ENCODE assay signal across 36 mouse cellular contexts in the genomic region with DNA sequence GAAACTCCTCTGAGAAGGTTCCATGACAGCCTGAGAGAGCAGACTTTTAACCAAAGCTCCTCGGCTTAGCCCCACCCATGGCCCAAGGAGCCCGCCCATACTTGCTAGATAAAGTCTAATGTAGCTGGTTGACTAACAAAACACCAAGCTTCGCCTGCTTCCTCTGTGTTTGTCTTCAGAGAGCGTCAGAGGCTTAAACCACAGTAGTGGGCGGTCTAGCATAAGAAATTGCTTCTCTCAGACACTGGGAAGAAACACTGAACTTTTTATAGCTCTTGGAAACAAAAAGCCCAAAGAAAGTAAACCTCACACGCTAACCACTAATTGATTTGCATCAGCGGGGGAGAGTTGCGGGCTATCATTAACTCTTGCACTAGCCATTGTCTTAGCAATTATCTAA. TPM values are rescaled to one million over a fixed set of nuclear protein-coding genes. Genes with fewer than 3 reads are reported as not detected.
DNase-seq lines count a peak whose midpoint lies in the region; ATAC-seq lines count a peak whose summit lies in the region.
"Had no signal": no experiment of that assay in that cellular context is flagged by ENCODE, and none has a peak within 500 bp of the region (broad histone marks: within the 10 kb centered on the region; RNA-seq: fewer than 3 reads in every experiment).

No protein-coding gene starts in this region.

- H3K27ac ChIP-seq in embryonic facial prominence, embryonic 13.5 days = no peak overlapping the region
- H3K27ac ChIP-seq in embryonic facial prominence, embryonic 10.5 days (replicated peaks) = no peak overlapping the region
- no peak overlapping the region for H3K27ac ChIP-seq in midbrain, embryonic 13.5 days
- H3K27ac ChIP-seq: embryonic facial prominence, embryonic 15.5 days; forebrain, embryonic 12.5 days; heart, adult 2 months; hindbrain, embryonic 14.5 days; limb, embryonic 13.5 days; midbrain, embryonic 12.5 days had no signal

- WGBS in embryonic facial prominence, embryonic 13.5 days = 63% methylated on average over 8 of the region's 8 CpGs
- WGBS in embryonic facial prominence, embryonic 10.5 days = 72% methylated on average over 8 of the region's 8 CpGs
- WGBS in midbrain, embryonic 13.5 days = 73% methylated on average over 8 of the region's 8 CpGs

- no peak for DNase-seq in embryonic facial prominence, embryonic 10.5 days (ENCODE audit: low spot score)
- peak; percentile 26 to 32 for DNase-seq in right cerebral cortex, adult 2 months (ENCODE audit: low spot score in 2 of 2)
- DNase-seq in right cerebral cortex, postnatal 25 days = no peak
- DNase-seq in yolk sac, embryonic 10.5 days (ENCODE audit: low spot score) = no peak
- DNase-seq in adrenal gland, postnatal 14 days = no peak
- DNase-seq: adrenal gland, adult 8-10 months; cerebellum, adult 11 months; cerebellum, adult 9-10 months; embryo, embryonic 11 days; gastrocnemius, postnatal 36 days; heart, adult 2 months; kidney, adult 9 months; kidney, postnatal 10 days; layer of hippocampus, postnatal 36 days; liver, postnatal 0 days; lung, postnatal 36 days; retina, postnatal 1 day had no signal

- H3K4me1 ChIP-seq in embryonic facial prominence, embryonic 13.5 days = no peaks in the 10 kb centered on the region
- H3K4me1 ChIP-seq in embryonic facial prominence, embryonic 10.5 days = no peaks in the 10 kb centered on the region
- no peaks in the 10 kb centered on the region for H3K4me1 ChIP-seq in midbrain, embryonic 13.5 days (replicated peaks)
- H3K4me1 ChIP-seq: embryonic facial prominence, embryonic 15.5 days; forebrain, embryonic 12.5 days; heart, embryonic 12.5 days; limb, embryonic 13.5 days; megakaryocyte, embryonic 14.5 days; midbrain, embryonic 12.5 days had no signal

- 0 out of 2 replicates have a peak, but pooled peaks have one; percentile 3 for ATAC-seq in embryonic facial prominence, embryonic 13.5 days (ENCODE audit: insufficient number of reproducible peaks, insufficient read depth, low FRiP score, low TSS enrichment, low read depth)
- ATAC-seq in megakaryocyte, adult 5-6 weeks (ENCODE audit: poor library complexity, severe bottlenecking) = peak; percentile 35; the same call in 1 of the 2 replicates
- ATAC-seq in midbrain, embryonic 13.5 days = no peak
- ATAC-seq: intestine, postnatal 0 days; liver, postnatal 0 days had no signal

- no peak overlapping the region for H3K9ac ChIP-seq in embryonic facial prominence, embryonic 13.5 days
- no peak overlapping the region for H3K9ac ChIP-seq in midbrain, embryonic 13.5 days (replicated peaks)
- H3K9ac ChIP-seq: embryonic facial prominence, embryonic 15.5 days; forebrain, embryonic 12.5 days; heart, embryonic 12.5 days; hindbrain, embryonic 14.5 days; limb, embryonic 13.5 days; liver, postnatal 0 days; midbrain, embryonic 12.5 days had no signal

- H3K4me3 ChIP-seq in embryonic facial prominence, embryonic 13.5 days = no peak overlapping the region
- no peak overlapping the region for H3K4me3 ChIP-seq in embryonic facial prominence, embryonic 10.5 days
- H3K4me3 ChIP-seq in midbrain, embryonic 13.5 days (replicated peaks) = no peak overlapping the region
- H3K4me3 ChIP-seq: embryonic facial prominence, embryonic 15.5 days; forebrain, embryonic 12.5 days; heart, adult 2 months; heart, embryonic 12.5 days; limb, embryonic 13.5 days; megakaryocyte, embryonic 14.5 days; midbrain, embryonic 12.5 days had no signal

- no peak overlapping the region for H3K4me2 ChIP-seq in embryonic facial prominence, embryonic 13.5 days
- H3K4me2 ChIP-seq in midbrain, embryonic 13.5 days (replicated peaks) = no peak overlapping the region
- H3K4me2 ChIP-seq: embryonic facial prominence, embryonic 15.5 days; forebrain, embryonic 12.5 days; heart, embryonic 12.5 days; hindbrain, embryonic 14.5 days; limb, embryonic 13.5 days; liver, embryonic 11.5 days; midbrain, embryonic 12.5 days had no signal

- H3K36me3 ChIP-seq in embryonic facial prominence, embryonic 13.5 days = no peaks in the 10 kb centered on the region
- no peaks in the 10 kb centered on the region for H3K36me3 ChIP-seq in embryonic facial prominence, embryonic 10.5 days (replicated peaks)
- no peaks in the 10 kb centered on the region for H3K36me3 ChIP-seq in midbrain, embryonic 13.5 days
- H3K36me3 ChIP-seq: embryonic facial prominence, embryonic 15.5 days; forebrain, embryonic 12.5 days; heart, embryonic 12.5 days; limb, embryonic 13.5 days; midbrain, embryonic 12.5 days had no signal

- H3K27me3 ChIP-seq in embryonic facial prominence, embryonic 13.5 days = no peaks in the 10 kb centered on the region
- no peaks in the 10 kb centered on the region for H3K27me3 ChIP-seq in embryonic facial prominence, embryonic 10.5 days (replicated peaks; ENCODE audit: low read depth, poor library complexity, severe bottlenecking)
- H3K27me3 ChIP-seq in midbrain, embryonic 13.5 days = no peaks in the 10 kb centered on the region
- H3K27me3 ChIP-seq: embryonic facial prominence, embryonic 15.5 days; forebrain, embryonic 12.5 days; heart, embryonic 12.5 days; limb, embryonic 13.5 days; megakaryocyte, embryonic 14.5 days; midbrain, embryonic 12.5 days had no signal

- H3K9me3 ChIP-seq in embryonic facial prominence, embryonic 13.5 days = peaks cover 5% of the 10 kb centered on the region
- H3K9me3 ChIP-seq in embryonic facial prominence, embryonic 10.5 days = peaks cover 5% of the 10 kb centered on the region; the same call in 1 of the 2 replicates
- H3K9me3 ChIP-seq in midbrain, embryonic 13.5 days = peaks cover 9% of the 10 kb centered on the region; the same call in 1 of the 2 replicates
- H3K9me3 ChIP-seq: forebrain, embryonic 12.5 days; heart, embryonic 12.5 days; megakaryocyte, embryonic 14.5 days had no signal

RNA-seq across cellular contexts. Expression of gene Krt14, which starts 14.4 kb away (rescaled TPM):
- polyA plus RNA-seq in embryonic facial prominence, embryonic 13.5 days (2015; fragmentation: Nextera tagmentation; extraction: Ambion mirVana) = 574 and 670 TPM in 2 replicates
- polyA plus RNA-seq in embryonic facial prominence, embryonic 10.5 days (2016; fragmentation: Nextera tagmentation; extraction: Ambion mirVana) = 12.0 and 16.1 TPM in 2 replicates
- total RNA-seq in megakaryocyte, adult 5-6 weeks (2015) = not detected in 2 replicates
- total RNA-seq in megakaryocyte, adult 5-6 weeks (2017) = not detected in 2 replicates
- 0.15 and 0.22 TPM in 2 replicates for polyA plus RNA-seq in midbrain, embryonic 13.5 days (2015; fragmentation: Nextera tagmentation; extraction: Ambion mirVana)
- total RNA-seq in adrenal gland, postnatal 14 days (2021) = 0.38 and 0.41 TPM in 2 replicates
- total RNA-seq: gastrocnemius, adult 18-20 months; gastrocnemius, postnatal 36 days; hematopoietic stem cell, adult 5-6 weeks; layer of hippocampus, postnatal 36 days had no signal

RNA-seq across cellular contexts. Expression of gene Krt16, which starts 27.0 kb away (rescaled TPM):
- polyA plus RNA-seq in embryonic facial prominence, embryonic 13.5 days (2015; fragmentation: Nextera tagmentation; extraction: Ambion mirVana) = 0.33 and 0.45 TPM in 2 replicates
- not detected in 2 replicates for polyA plus RNA-seq in embryonic facial prominence, embryonic 10.5 days (2016; fragmentation: Nextera tagmentation; extraction: Ambion mirVana)
- not detected in 2 replicates for total RNA-seq in megakaryocyte, adult 5-6 weeks (2015)
- total RNA-seq in megakaryocyte, adult 5-6 weeks (2017) = not detected in 2 replicates
- not detected in 2 replicates for polyA plus RNA-seq in midbrain, embryonic 13.5 days (2015; fragmentation: Nextera tagmentation; extraction: Ambion mirVana)
- not detected in 2 replicates for total RNA-seq in adrenal gland, postnatal 14 days (2021)
- total RNA-seq: adrenal gland, adult 8-10 months; gastrocnemius, adult 18-20 months; gastrocnemius, postnatal 36 days; heart, adult 2 months; hematopoietic stem cell, adult 5-6 weeks; layer of hippocampus, postnatal 36 days had no signal
- polyA plus RNA-seq: forebrain, embryonic 12.5 days; heart, adult 2 months; heart, embryonic 12.5 days; heart, postnatal 0 days; hindbrain, embryonic 14.5 days; intestine, postnatal 0 days; liver, embryonic 11.5 days; liver, postnatal 0 days; lung, embryonic 16.5 days; midbrain, embryonic 12.5 days; neural tube, embryonic 14.5 days had no signal

RNA-seq across cellular contexts. Expression of gene Krt9, which starts 28.7 kb away (rescaled TPM):
- polyA plus RNA-seq in embryonic facial prominence, embryonic 13.5 days (2015; fragmentation: Nextera tagmentation; extraction: Ambion mirVana) = not detected in 2 replicates
- polyA plus RNA-seq in embryonic facial prominence, embryonic 10.5 days (2016; fragmentation: Nextera tagmentation; extraction: Ambion mirVana) = not detected in 2 replicates
- not detected in 2 replicates for total RNA-seq in megakaryocyte, adult 5-6 weeks (2015)
- total RNA-seq in megakaryocyte, adult 5-6 weeks (2017) = 0.04 TPM in 1 of 2 replicates, not detected in the other
- polyA plus RNA-seq in midbrain, embryonic 13.5 days (2015; fragmentation: Nextera tagmentation; extraction: Ambion mirVana) = not detected in 2 replicates
- total RNA-seq in adrenal gland, postnatal 14 days (2021) = not detected in 2 replicates
- total RNA-seq: gastrocnemius, adult 18-20 months; gastrocnemius, postnatal 36 days; heart, adult 2 months; hematopoietic stem cell, adult 5-6 weeks had no signal
- polyA plus RNA-seq: embryonic facial prominence, embryonic 15.5 days; forebrain, embryonic 12.5 days; heart, adult 2 months; heart, embryonic 12.5 days; heart, postnatal 0 days; hindbrain, embryonic 14.5 days; intestine, postnatal 0 days; large intestine, adult 2 months; limb, embryonic 13.5 days; liver, embryonic 11.5 days; liver, postnatal 0 days; lung, embryonic 16.5 days; midbrain, embryonic 12.5 days; stomach, embryonic 14.5 days had no signal

RNA-seq across cellular contexts. Expression of gene Krt17, which starts 39.1 kb away (rescaled TPM):
- 161 and 186 TPM in 2 replicates for polyA plus RNA-seq in embryonic facial prominence, embryonic 13.5 days (2015; fragmentation: Nextera tagmentation; extraction: Ambion mirVana)
- 0.28 and 0.67 TPM in 2 replicates for polyA plus RNA-seq in embryonic facial prominence, embryonic 10.5 days (2016; fragmentation: Nextera tagmentation; extraction: Ambion mirVana)
- total RNA-seq in megakaryocyte, adult 5-6 weeks (2015) = not detected in 2 replicates
- not detected in 2 replicates for total RNA-seq in megakaryocyte, adult 5-6 weeks (2017)
- not detected in 2 replicates for polyA plus RNA-seq in midbrain, embryonic 13.5 days (2015; fragmentation: Nextera tagmentation; extraction: Ambion mirVana)
- not detected in 2 replicates for total RNA-seq in adrenal gland, postnatal 14 days (2021)
- total RNA-seq: adrenal gland, adult 8-10 months; heart, adult 2 months; hematopoietic stem cell, adult 5-6 weeks; layer of hippocampus, postnatal 36 days had no signal
- polyA plus RNA-seq: neural tube, embryonic 14.5 days had no signal

RNA-seq across cellular contexts. Expression of gene Krt42, which starts 47.9 kb away (rescaled TPM):
- 0.20 and 0.25 TPM in 2 replicates for polyA plus RNA-seq in embryonic facial prominence, embryonic 13.5 days (2015; fragmentation: Nextera tagmentation; extraction: Ambion mirVana)
- not detected in 2 replicates for polyA plus RNA-seq in embryonic facial prominence, embryonic 10.5 days (2016; fragmentation: Nextera tagmentation; extraction: Ambion mirVana)
- total RNA-seq in megakaryocyte, adult 5-6 weeks (2015) = not detected in 2 replicates
- total RNA-seq in megakaryocyte, adult 5-6 weeks (2017) = not detected in 2 replicates
- polyA plus RNA-seq in midbrain, embryonic 13.5 days (2015; fragmentation: Nextera tagmentation; extraction: Ambion mirVana) = not detected in 2 replicates
- total RNA-seq in adrenal gland, postnatal 14 days (2021) = not detected in 2 replicates
- total RNA-seq: adrenal gland, adult 8-10 months; gastrocnemius, adult 18-20 months; gastrocnemius, postnatal 36 days; heart, adult 2 months; hematopoietic stem cell, adult 5-6 weeks; layer of hippocampus, postnatal 36 days had no signal
- polyA plus RNA-seq: forebrain, embryonic 12.5 days; heart, adult 2 months; heart, embryonic 12.5 days; heart, postnatal 0 days; hindbrain, embryonic 14.5 days; large intestine, adult 2 months; limb, embryonic 13.5 days; liver, embryonic 11.5 days; liver, postnatal 0 days; lung, embryonic 16.5 days; midbrain, embryonic 12.5 days; neural tube, embryonic 14.5 days; stomach, embryonic 14.5 days had no signal

Comparison
In these comparisons a context has a peak if more than half of its experiments do, and no peak if none do; other contexts are left out.
1. DNase-seq: peak in right cerebral cortex, adult 2 months (2 of 2); none in embryonic facial prominence, embryonic 10.5 days (single experiment), right cerebral cortex, postnatal 25 days (single experiment), yolk sac, embryonic 10.5 days (single experiment) and adrenal gland, postnatal 14 days (single experiment).
2. RNA of gene Krt14, which starts 14.4 kb away (polyA plus RNA-seq): 574 to 670 TPM in embryonic facial prominence, embryonic 13.5 days; 12.0 to 16.1 TPM in embryonic facial prominence, embryonic 10.5 days and 0.15 to 0.22 TPM in midbrain, embryonic 13.5 days; every median in the first group is over 10 times any median in the second.